Mouse (Mus musculus): ENCODE measurements around the gene Gstp1. TPM values are rescaled to one million over a fixed set of nuclear protein-coding genes. Genes with fewer than 3 reads are reported as not detected.

The Gstp1 gene
- polyA plus RNA-seq, 1 experiment, result 863 TPM

GRCm38 (mm10) chr19:3996106-3996505 lies 41.7 kb downstream of the Gstp1 start:
- TF ChIP-seq MAX (IDR thresholded peaks at IDR 0.05) (no peak), USF1 (IDR thresholded peaks at IDR 0.05; ENCODE audit: low read depth) (no peak), CTCF (IDR thresholded peaks at IDR 0.05; ENCODE audit: control insufficient read depth, insufficient read depth, insufficient read length) (no peak), MYOG (IDR thresholded peaks at IDR 0.05; ENCODE audit: control insufficient read depth, extremely low read depth, insufficient read length) (no peak), FOSL1 (IDR thresholded peaks at IDR 0.05; ENCODE audit: insufficient read depth, low read length, poor library complexity, severe bottlenecking) (no peak), MYOD1 (IDR thresholded peaks at IDR 0.05; ENCODE audit: control insufficient read depth, insufficient read length, low read depth) (no peak), CEBPB (IDR thresholded peaks at IDR 0.05; ENCODE audit: low read depth) (no peak)
- Histone ChIP-seq H3K79me2 (ENCODE audit: control insufficient read depth, insufficient read depth) (no peaks in the 10 kb centered on the region), H3ac (ENCODE audit: control insufficient read depth, insufficient read length, low read depth) (no peak overlapping the region), H3K27me3 (ENCODE audit: control insufficient read depth, insufficient read depth, insufficient read length) (peaks cover 23% of the 10 kb centered on the region), H3K79me3 (ENCODE audit: low read depth) (no peaks in the 10 kb centered on the region), H3K4me3 (ENCODE audit: insufficient read depth, poor library complexity, severe bottlenecking) (no peak overlapping the region), H3K36me3 (ENCODE audit: control insufficient read depth, insufficient read depth) (no peaks in the 10 kb centered on the region)

- Histone ChIP-seq H3ac (ENCODE audit: control insufficient read depth, insufficient read length, low read depth) (no peak overlapping the region), H3K79me2 (ENCODE audit: control insufficient read depth, insufficient read depth) (no peaks in the 10 kb centered on the region), H3K79me3 (ENCODE audit: low read depth) (no peaks in the 10 kb centered on the region), H3K27me3 (ENCODE audit: control insufficient read depth, insufficient read depth, insufficient read length) (peaks cover 23% of the 10 kb centered on the region), H3K4me3 (ENCODE audit: insufficient read depth, poor library complexity, severe bottlenecking) (no peak overlapping the region), H3K36me3 (ENCODE audit: control insufficient read depth, insufficient read depth) (no peaks in the 10 kb centered on the region)
- TF ChIP-seq FOSL1 (IDR thresholded peaks at IDR 0.05; ENCODE audit: insufficient read depth, low read length, poor library complexity, severe bottlenecking), result no peak
Observed at GRCm38 (mm10) chr19:3995505-3995904, 42.3 kb downstream of the Gstp1 start.

- Histone ChIP-seq H3K4me3 (ENCODE audit: insufficient read depth, poor library complexity, severe bottlenecking) (no peak overlapping the region), H3K36me3 (ENCODE audit: control insufficient read depth, insufficient read depth) (no peaks in the 10 kb centered on the region), H3K79me3 (ENCODE audit: low read depth) (no peaks in the 10 kb centered on the region), H3K27me3 (ENCODE audit: control insufficient read depth, insufficient read depth, insufficient read length) (peaks cover 23% of the 10 kb centered on the region), H3ac (ENCODE audit: control insufficient read depth, insufficient read length, low read depth) (no peak overlapping the region), H3K79me2 (ENCODE audit: control insufficient read depth, insufficient read depth) (no peaks in the 10 kb centered on the region)
- no peak for TF ChIP-seq CTCF (IDR thresholded peaks at IDR 0.05; ENCODE audit: control insufficient read depth, insufficient read depth, insufficient read length)
- no peak for TF ChIP-seq CEBPB (IDR thresholded peaks at IDR 0.05; ENCODE audit: low read depth)
- no peak for TF ChIP-seq FOSL1 (IDR thresholded peaks at IDR 0.05; ENCODE audit: insufficient read depth, low read length, poor library complexity, severe bottlenecking)
- TF ChIP-seq MYOG (IDR thresholded peaks at IDR 0.05; ENCODE audit: control insufficient read depth, extremely low read depth, insufficient read length), result no peak
- no peak for TF ChIP-seq MAX (IDR thresholded peaks at IDR 0.05)
- no peak for TF ChIP-seq USF1 (IDR thresholded peaks at IDR 0.05; ENCODE audit: low read depth)
- TF ChIP-seq MYOD1 (IDR thresholded peaks at IDR 0.05; ENCODE audit: control insufficient read depth, insufficient read length, low read depth), result no peak
Observed at GRCm38 (mm10) chr19:3994932-3995331, 42.9 kb downstream of the Gstp1 start.

- peaks cover 23% of the 10 kb centered on the region for H3K27me3 ChIP-seq (ENCODE audit: control insufficient read depth, insufficient read depth, insufficient read length)
- no peak within 1 kb of the TSS for H3ac ChIP-seq (ENCODE audit: control insufficient read depth, insufficient read length, low read depth)
- no peaks in the 10 kb centered on the region for H3K79me2 ChIP-seq (ENCODE audit: control insufficient read depth, insufficient read depth)
- no peaks in the 10 kb centered on the region for H3K79me3 ChIP-seq (ENCODE audit: low read depth)
- TF ChIP-seq CEBPB (IDR thresholded peaks at IDR 0.05; ENCODE audit: low read depth), result no peak
- no peak for TF ChIP-seq MAX (IDR thresholded peaks at IDR 0.05)
- no peak for TF ChIP-seq CTCF (IDR thresholded peaks at IDR 0.05; ENCODE audit: control insufficient read depth, insufficient read depth, insufficient read length)
- no peak for TF ChIP-seq MYOG (IDR thresholded peaks at IDR 0.05; ENCODE audit: control insufficient read depth, extremely low read depth, insufficient read length)
- no peak for TF ChIP-seq FOSL1 (IDR thresholded peaks at IDR 0.05; ENCODE audit: insufficient read depth, low read length, poor library complexity, severe bottlenecking)
- no peak for TF ChIP-seq USF1 (IDR thresholded peaks at IDR 0.05; ENCODE audit: low read depth)
- TF ChIP-seq MYOD1 (IDR thresholded peaks at IDR 0.05; ENCODE audit: control insufficient read depth, insufficient read length, low read depth), result no peak
- H3K4me3 ChIP-seq (ENCODE audit: insufficient read depth, poor library complexity, severe bottlenecking), result no peak within 1 kb of the TSS
- no peaks in the 10 kb centered on the region for H3K36me3 ChIP-seq (ENCODE audit: control insufficient read depth, insufficient read depth)
Observed at GRCm38 (mm10) chr19:3992416-3992815, 45.4 kb downstream of the Gstp1 start, which contains the start of gene Tbx10. Tbx10 (plus strand) TSS chr19:3992752.

GRCm38 (mm10) chr19:3991966-3992365 lies 45.8 kb downstream of the Gstp1 start:
- H3K4me3 ChIP-seq (ENCODE audit: insufficient read depth, poor library complexity, severe bottlenecking), result no peak overlapping the region

GRCm38 (mm10) chr19:3991562-3991961 lies 46.2 kb downstream of the Gstp1 start:
- Histone ChIP-seq H3ac (ENCODE audit: control insufficient read depth, insufficient read length, low read depth) (no peak overlapping the region), H3K4me3 (ENCODE audit: insufficient read depth, poor library complexity, severe bottlenecking) (no peak overlapping the region), H3K79me3 (ENCODE audit: low read depth) (no peaks in the 10 kb centered on the region), H3K79me2 (ENCODE audit: control insufficient read depth, insufficient read depth) (no peaks in the 10 kb centered on the region), H3K36me3 (ENCODE audit: control insufficient read depth, insufficient read depth) (no peaks in the 10 kb centered on the region), H3K27me3 (ENCODE audit: control insufficient read depth, insufficient read depth, insufficient read length) (peaks cover 23% of the 10 kb centered on the region)
- TF ChIP-seq CTCF (IDR thresholded peaks at IDR 0.05; ENCODE audit: control insufficient read depth, insufficient read depth, insufficient read length) (no peak), MYOD1 (IDR thresholded peaks at IDR 0.05; ENCODE audit: control insufficient read depth, insufficient read length, low read depth) (no peak), USF1 (IDR thresholded peaks at IDR 0.05; ENCODE audit: low read depth) (no peak), MAX (IDR thresholded peaks at IDR 0.05) (no peak), MYOG (IDR thresholded peaks at IDR 0.05; ENCODE audit: control insufficient read depth, extremely low read depth, insufficient read length) (no peak), FOSL1 (IDR thresholded peaks at IDR 0.05; ENCODE audit: insufficient read depth, low read length, poor library complexity, severe bottlenecking) (no peak), CEBPB (IDR thresholded peaks at IDR 0.05; ENCODE audit: low read depth) (no peak)

More at GRCm38 (mm10) chr19:3991966-3992365, 45.8 kb downstream of the Gstp1 start:
- Histone ChIP-seq H3K79me3 (ENCODE audit: low read depth) (no peaks in the 10 kb centered on the region), H3K27me3 (ENCODE audit: control insufficient read depth, insufficient read depth, insufficient read length) (peaks cover 23% of the 10 kb centered on the region), H3ac (ENCODE audit: control insufficient read depth, insufficient read length, low read depth) (no peak overlapping the region), H3K36me3 (ENCODE audit: control insufficient read depth, insufficient read depth) (no peaks in the 10 kb centered on the region), H3K79me2 (ENCODE audit: control insufficient read depth, insufficient read depth) (no peaks in the 10 kb centered on the region)
- TF ChIP-seq FOSL1 (IDR thresholded peaks at IDR 0.05; ENCODE audit: insufficient read depth, low read length, poor library complexity, severe bottlenecking) (no peak), MYOD1 (IDR thresholded peaks at IDR 0.05; ENCODE audit: control insufficient read depth, insufficient read length, low read depth) (no peak), USF1 (IDR thresholded peaks at IDR 0.05; ENCODE audit: low read depth) (no peak), MAX (IDR thresholded peaks at IDR 0.05) (no peak)
